Mouse (Mus musculus): ENCODE data around the gene Asxl2. TPM values are rescaled to one million over a fixed set of nuclear protein-coding genes. Genes with fewer than 3 reads are reported as not detected.

The Asxl2 gene
- polyA plus RNA-seq, 1 experiment from 2014 or later: 19.2 TPM

Other genes starting within 250 kb of the Asxl2 start
- gene Rab10, start 116.9 kb upstream of the Asxl2 start, polyA plus RNA-seq (2016; fragmentation: Nextera tagmentation; extraction: Ambion mirVana): 160 and 172 TPM in 2 replicates
- gene Kif3c, start 61.7 kb upstream of the Asxl2 start, polyA plus RNA-seq (2016; fragmentation: Nextera tagmentation; extraction: Ambion mirVana): 64.2 and 64.8 TPM in 2 replicates
- gene Dtnb, start 145.5 kb downstream of the Asxl2 start, polyA plus RNA-seq (2016; fragmentation: Nextera tagmentation; extraction: Ambion mirVana): 42.4 and 44.3 TPM in 2 replicates

Measured in hindbrain, embryonic 12.5 days (tissue).